Mouse (Mus musculus) MEL (cell line): Measurements from ENCODE around the gene Pxdn. TPM values are rescaled to one million over a fixed set of nuclear protein-coding genes. Genes with fewer than 3 reads are reported as not detected.

ENCODE experiments used
- DNase-seq: peaks from one replicate; pipeline ENCODE4 v3.0.0; 2011; ENCODE audit warnings: low read depth, low spot score
- H3K27ac ChIP-seq: 2 replicates; pipeline ENCODE4 v1.5.1; 2012; ENCODE audit warnings: low read depth, mild to moderate bottlenecking, control low read depth, low read length, moderate library complexity; ENCODE audit not compliant: control insufficient read depth
- H3K27me3 ChIP-seq, 2 experiments: fragments of 150-350 bp in 1 of 2; sonication (generic) in 1 of 2; 2 replicates each; pipeline ENCODE4 v1.6.1; 2012; ENCODE audit warnings: low read length in 2 of 2, mild to moderate bottlenecking in 2 of 2, improper control_type of control experiment in 1 of 2, moderate library complexity in 1 of 2; ENCODE audit not compliant: insufficient read depth in 2 of 2, control insufficient read depth in 1 of 2
- H3K36me3 ChIP-seq, 2 experiments: 2 replicates each; pipeline ENCODE4 v1.6.1; 2012 to 2014; ENCODE audit warnings: low read length in 2 of 2, improper control_type of control experiment in 1 of 2, inconsistent platforms in 1 of 2, mild to moderate bottlenecking in 1 of 2; ENCODE audit not compliant: insufficient read depth in 2 of 2, control insufficient read depth in 1 of 2
- H3K4me1 ChIP-seq, 2 experiments: fragments of 150-350 bp in 1 of 2; sonication (generic) in 1 of 2; 2 replicates each; pipeline ENCODE4 v1.6.1; 2012; ENCODE audit warnings: low read length in 2 of 2, improper control_type of control experiment in 1 of 2, mild to moderate bottlenecking in 1 of 2; ENCODE audit not compliant: insufficient read depth in 2 of 2, control insufficient read depth in 1 of 2
- H3K4me3 ChIP-seq, 2 experiments: fragments of 150-350 bp in 1 of 2; sonication (generic) in 1 of 2; 2 replicates each; pipeline ENCODE4 v1.5.1; 2012; ENCODE audit warnings: low read depth in 2 of 2, low read length in 2 of 2, mild to moderate bottlenecking in 2 of 2, moderate library complexity in 2 of 2, control low read depth in 1 of 2, improper control_type of control experiment in 1 of 2; ENCODE audit not compliant: control insufficient read depth in 1 of 2, insufficient read depth in 1 of 2
- H3K79me2 ChIP-seq: 2 replicates; pipeline ENCODE4 v1.6.1; 2012; ENCODE audit warnings: mild to moderate bottlenecking, low read length, moderate library complexity; ENCODE audit not compliant: control insufficient read depth, poor library complexity, insufficient read depth
- H3K9ac ChIP-seq: 2 replicates; pipeline ENCODE4 v1.6.1; 2012; ENCODE audit warnings: low read depth, mild to moderate bottlenecking, control low read depth, low read length, moderate library complexity; ENCODE audit not compliant: control insufficient read depth, poor library complexity, severe bottlenecking
- H3K9me3 ChIP-seq: fragments of 150-350 bp; sonication (generic); replicated peaks from 2 replicates; pipeline ENCODE4 v1.6.1; 2012; ENCODE audit warnings: mild to moderate bottlenecking, low read length, improper control_type of control experiment, moderate library complexity; ENCODE audit not compliant: insufficient read depth
- BHLHE40 ChIP-seq: IDR thresholded peaks from 2 replicates; pipeline ENCODE4 v1.6.1; 2012; ENCODE audit warnings: low read depth, mild to moderate bottlenecking, inconsistent platforms, low read length, improper control_type of control experiment, borderline replicate concordance
- ETS1 ChIP-seq: IDR thresholded peaks from 2 replicates; pipeline ENCODE4 v1.6.1; 2012; ENCODE audit warnings: low read depth, mild to moderate bottlenecking, inconsistent platforms, low read length, improper control_type of control experiment, moderate library complexity
- GATA1 ChIP-seq: IDR thresholded peaks from 2 replicates; pipeline ENCODE4 v1.6.1; 2011; ENCODE audit warnings: low read depth, low read length, improper control_type of control experiment
- HCFC1 ChIP-seq: IDR thresholded peaks from 2 replicates; pipeline ENCODE4 v1.6.1; 2012; ENCODE audit warnings: low read depth, mild to moderate bottlenecking, inconsistent platforms, low read length, improper control_type of control experiment, moderate library complexity
- MAFK ChIP-seq: IDR thresholded peaks from 2 replicates; pipeline ENCODE4 v1.6.1; 2011; ENCODE audit warnings: low read depth, mild to moderate bottlenecking, low read length, improper control_type of control experiment, borderline replicate concordance
- MAX ChIP-seq: IDR thresholded peaks from 2 replicates; pipeline ENCODE4 v1.6.1; 2011; ENCODE audit warnings: low read length, improper control_type of control experiment
- MEF2A ChIP-seq: IDR thresholded peaks from 2 replicates; pipeline ENCODE4 v1.6.1; 2014; ENCODE audit warnings: low read depth, mild to moderate bottlenecking, inconsistent platforms, low read length, improper control_type of control experiment; ENCODE audit not compliant: poor library complexity, insufficient replicate concordance, severe bottlenecking; ENCODE audit errors: extremely low read depth
- MXI1 ChIP-seq: IDR thresholded peaks from 2 replicates; pipeline ENCODE4 v1.6.1; 2011; ENCODE audit warnings: mild to moderate bottlenecking, low read depth, low read length, improper control_type of control experiment
- POLR2AphosphoS5 ChIP-seq: IDR thresholded peaks from 2 replicates; pipeline ENCODE4 v1.6.1; 2012; ENCODE audit warnings: low read depth, borderline replicate concordance, mild to moderate bottlenecking, inconsistent platforms, low read length, moderate library complexity, mixed read lengths
- RAD21 ChIP-seq: IDR thresholded peaks from 2 replicates; pipeline ENCODE4 v1.6.1; 2011; ENCODE audit warnings: mild to moderate bottlenecking, low read depth, low read length, improper control_type of control experiment
- TAL1 ChIP-seq: IDR thresholded peaks from 2 replicates; pipeline ENCODE4 v1.6.1; 2012; ENCODE audit warnings: mild to moderate bottlenecking, inconsistent platforms, low read length, moderate library complexity, mixed read lengths
- TCF12 ChIP-seq: IDR thresholded peaks from 2 replicates; pipeline ENCODE4 v1.6.1; 2014; ENCODE audit warnings: low read depth, mild to moderate bottlenecking, inconsistent platforms, low read length, improper control_type of control experiment, moderate library complexity
- USF1 ChIP-seq: IDR thresholded peaks from 2 replicates; pipeline ENCODE4 v1.6.1; 2014; ENCODE audit warnings: low read depth, mild to moderate bottlenecking, inconsistent platforms, low read length, improper control_type of control experiment, moderate library complexity
- USF2 ChIP-seq, 2 experiments: IDR thresholded peaks; 2 replicates each; pipeline ENCODE4 v1.6.1; 2011 to 2012; ENCODE audit warnings: improper control_type of control experiment in 2 of 2, low read length in 2 of 2, borderline replicate concordance in 1 of 2, inconsistent platforms in 1 of 2, low read depth in 1 of 2, mild to moderate bottlenecking in 1 of 2; ENCODE audit not compliant: insufficient read depth in 1 of 2
- ZC3H11A ChIP-seq: IDR thresholded peaks from 2 replicates; pipeline ENCODE4 v1.6.1; 2012; ENCODE audit warnings: low read depth, mild to moderate bottlenecking, inconsistent platforms, low read length, improper control_type of control experiment
- ZKSCAN1 ChIP-seq: IDR thresholded peaks from 2 replicates; pipeline ENCODE4 v1.6.1; 2012; ENCODE audit warnings: low read depth, mild to moderate bottlenecking, inconsistent platforms, low read length, improper control_type of control experiment, moderate library complexity
- ZNF384 ChIP-seq: IDR thresholded peaks from 2 replicates; pipeline ENCODE4 v1.6.1; 2012; ENCODE audit warnings: low read depth, mild to moderate bottlenecking, inconsistent platforms, low read length, improper control_type of control experiment
- polyA plus RNA-seq, 2 experiments: library from polyadenylated mRNA; stranded (reverse) in 1 of 2; unstranded in 1 of 2; fragments of >175 nt in 1 of 2; fragments of >200 nt in 1 of 2; gene quantifications; 2 replicates each; pipeline versions ENCODE4 v1.2.1 to v1.2.4; 2012; ENCODE audit warnings: low replicate concordance in 2 of 2, low read depth in 1 of 2; ENCODE audit not compliant: insufficient read length in 2 of 2, insufficient read depth in 1 of 2, missing spikeins in 1 of 2
- total RNA-seq: library from RNA; depleted of rRNA; stranded (reverse); fragments of 300-350 nt; gene quantifications from 2 replicates; pipeline ENCODE4 v1.2.3, GENCODE M21; 2012

Pxdn gene
- total and polyA plus RNA-seq, 3 experiments, result not detected

DNA sequence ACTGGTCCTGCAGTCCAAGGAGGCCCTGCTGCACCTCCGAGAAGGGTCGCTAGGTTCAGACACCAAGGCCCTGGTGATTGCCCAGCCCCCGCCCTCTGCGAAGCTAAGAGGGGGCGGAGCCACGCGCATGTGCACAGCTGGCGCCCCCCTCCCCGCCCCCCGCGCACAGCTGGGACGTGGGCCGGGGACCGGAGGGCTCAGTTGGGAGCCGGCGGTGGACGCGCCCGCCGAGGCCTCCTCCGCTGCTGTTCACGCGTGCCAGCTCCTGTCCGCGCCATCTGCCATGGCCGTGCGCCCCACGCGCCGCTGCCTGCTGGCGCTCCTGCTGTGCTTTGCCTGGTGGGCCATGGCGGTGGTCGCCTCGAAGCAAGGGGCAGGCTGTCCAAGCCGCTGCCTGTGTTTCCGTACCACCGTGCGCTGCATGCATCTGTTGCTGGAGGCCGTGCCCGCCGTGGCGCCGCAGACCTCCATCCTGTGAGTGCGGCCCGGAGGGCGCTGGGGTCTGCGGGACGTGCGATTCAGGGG lies 505 bp downstream of the Pxdn start:
- no peak overlapping the region for H3K27ac ChIP-seq
- H3K4me3 ChIP-seq, result no peak overlapping the region
- no peaks in the 10 kb centered on the region for H3K4me1 ChIP-seq
- H3K27me3 ChIP-seq, result no peaks in the 10 kb centered on the region
- no peaks in the 10 kb centered on the region for H3K36me3 ChIP-seq
- TF ChIP-seq RAD21 (no peak), GATA1 (no peak), USF2 (IDR thresholded peaks at IDR 0.05; ENCODE audit: borderline replicate concordance in 1 of 2, insufficient read depth in 1 of 2, low read depth in 1 of 2, low read length in 2 of 2) (no peak), USF1 (no peak), ZC3H11A (no peak)
- TF ChIP-seq, all 39 proteins: peak for 0
- Histone ChIP-seq H3K79me2 (no peaks in the 10 kb centered on the region), H3K9ac (no peak overlapping the region), H3K9me3 (no peaks in the 10 kb centered on the region)
- no peak for DNase-seq

DNA sequence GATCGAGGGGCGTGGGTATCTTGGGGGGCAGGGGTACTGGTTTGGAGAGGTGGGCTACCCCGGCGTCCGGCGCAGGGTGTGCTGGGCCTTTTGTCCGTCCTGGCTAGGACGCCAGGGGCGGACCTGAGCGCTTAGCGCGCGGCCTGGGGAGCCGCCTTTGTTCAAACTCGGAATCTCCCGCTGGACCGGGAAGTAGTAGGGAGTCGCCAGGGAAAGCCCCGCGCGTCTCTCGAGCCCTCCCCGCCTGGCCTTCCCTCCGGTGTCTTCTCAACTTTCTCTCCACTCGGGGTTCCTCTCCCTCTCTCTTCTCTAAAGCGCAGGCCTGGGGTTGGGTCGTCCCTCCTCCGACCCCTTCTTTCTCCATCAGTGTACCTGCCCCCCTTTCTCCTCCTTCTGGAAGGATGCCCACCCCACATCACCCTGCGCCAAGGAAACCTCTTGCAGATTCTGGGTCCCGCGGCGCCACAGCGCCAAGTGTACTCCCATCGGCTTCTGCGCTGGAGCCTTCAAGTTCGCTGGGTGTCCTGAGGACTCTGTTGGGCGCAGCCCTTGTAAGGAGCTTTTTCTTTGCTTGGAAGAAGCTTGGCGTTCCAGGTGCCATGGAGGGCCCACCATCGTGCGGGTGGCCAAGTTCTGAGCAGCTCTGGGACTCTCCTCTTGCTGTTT lies 1.1 kb downstream of the Pxdn start:
- H3K4me3 ChIP-seq, result no peak overlapping the region
- TF ChIP-seq MAFK (no peak), MXI1 (no peak), GATA1 (no peak), TCF12 (no peak), MAX (no peak), HCFC1 (no peak), ETS1 (no peak), USF2 (IDR thresholded peaks at IDR 0.05; ENCODE audit: borderline replicate concordance in 1 of 2, insufficient read depth in 1 of 2, low read depth in 1 of 2, low read length in 2 of 2) (no peak), ZKSCAN1 (no peak), POLR2AphosphoS5 (no peak), ZNF384 (no peak), BHLHE40 (no peak), MEF2A (no peak), TAL1 (no peak)
- no peaks in the 10 kb centered on the region for H3K36me3 ChIP-seq
- H3K9ac ChIP-seq, result no peak overlapping the region
- no peaks in the 10 kb centered on the region for H3K27me3 ChIP-seq
- H3K9me3 ChIP-seq, result no peaks in the 10 kb centered on the region
- H3K4me1 ChIP-seq, result no peaks in the 10 kb centered on the region
- no peak overlapping the region for H3K27ac ChIP-seq
- no peaks in the 10 kb centered on the region for H3K79me2 ChIP-seq
- no peak for DNase-seq
